Mouse (Mus musculus): ENCODE results near the gene Crmp1.
A peak's percentile ranks its signal among the peaks of the same experiment; 100 is the strongest.

The Crmp1 gene

DNA sequence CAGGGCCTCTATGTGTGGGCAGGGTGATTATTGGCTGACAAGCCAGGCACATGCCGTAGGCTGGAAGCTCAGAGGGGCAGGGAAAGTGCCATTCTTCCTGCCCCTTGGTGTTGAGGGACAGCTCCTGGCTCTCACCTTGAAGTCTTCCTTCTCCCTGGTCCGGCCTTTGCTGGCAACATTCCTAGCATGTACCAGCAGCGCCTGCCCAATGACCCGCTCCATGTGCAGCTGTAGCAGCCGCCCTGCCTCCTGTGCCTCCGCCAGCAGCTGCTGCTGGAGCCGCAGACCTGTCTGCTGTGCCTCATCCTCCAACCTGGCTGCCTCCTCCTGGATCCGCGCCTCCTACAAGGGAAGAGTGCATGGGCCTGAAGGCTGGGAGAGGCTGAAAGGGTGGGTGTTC, 68.3 kb downstream of the Crmp1 start:
- no peak for DNase-seq

DNA sequence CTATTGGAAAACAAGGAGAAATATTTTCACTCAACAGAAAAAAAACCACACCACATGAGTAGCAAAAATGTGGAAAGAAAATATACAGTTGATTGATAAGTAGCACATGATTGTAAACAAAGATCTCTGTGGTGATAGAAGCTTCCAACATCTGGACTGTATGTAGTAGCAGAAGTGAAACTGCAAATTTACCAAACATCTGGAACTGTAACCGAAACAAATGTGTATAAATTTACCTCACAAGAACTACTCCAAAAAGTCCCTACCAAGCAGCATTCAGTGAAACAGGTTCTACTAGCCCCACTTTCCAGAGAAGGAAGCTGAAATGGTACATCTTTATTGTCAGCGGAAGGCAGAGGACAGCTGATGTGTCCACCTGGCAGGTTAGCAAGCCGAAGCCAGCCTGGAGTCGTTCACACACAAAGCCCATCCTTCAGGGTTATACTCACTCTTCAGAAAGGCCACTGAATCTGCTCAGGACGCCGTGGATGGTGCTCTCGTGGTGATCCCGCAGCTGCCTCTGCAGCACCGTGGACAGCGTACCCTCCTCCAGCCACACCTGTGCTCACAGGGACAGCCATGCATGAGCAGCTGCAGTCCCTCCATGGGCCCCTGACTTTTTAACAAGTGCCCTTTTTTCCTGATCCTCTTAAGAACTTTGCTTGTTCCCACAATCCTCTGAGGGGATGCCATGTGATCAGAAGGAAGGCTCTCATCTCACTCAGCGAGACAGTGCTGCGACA, 71.4 kb downstream of the Crmp1 start:
- no peak for DNase-seq

DNA sequence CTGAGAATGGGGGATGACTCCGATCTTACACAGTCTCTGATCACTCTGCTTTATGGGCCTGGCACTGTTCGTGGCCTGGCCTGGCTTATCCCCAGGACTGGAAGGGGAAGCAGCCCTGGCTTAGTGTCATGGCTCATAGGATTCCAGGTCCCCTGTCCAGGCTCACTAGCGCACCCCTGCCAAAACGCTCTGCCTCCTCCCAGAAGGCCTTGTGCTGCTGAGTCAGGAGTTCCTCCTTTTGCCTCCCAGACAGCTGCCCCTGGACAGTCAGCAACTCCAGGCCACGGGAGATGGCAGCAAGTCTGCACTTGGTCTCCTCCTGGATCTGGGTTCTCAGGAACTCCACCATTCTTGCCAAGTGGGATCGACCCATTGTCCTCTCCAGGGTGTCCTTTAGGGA, 77.0 kb downstream of the Crmp1 start:
- DNase-seq, result no peak

DNA sequence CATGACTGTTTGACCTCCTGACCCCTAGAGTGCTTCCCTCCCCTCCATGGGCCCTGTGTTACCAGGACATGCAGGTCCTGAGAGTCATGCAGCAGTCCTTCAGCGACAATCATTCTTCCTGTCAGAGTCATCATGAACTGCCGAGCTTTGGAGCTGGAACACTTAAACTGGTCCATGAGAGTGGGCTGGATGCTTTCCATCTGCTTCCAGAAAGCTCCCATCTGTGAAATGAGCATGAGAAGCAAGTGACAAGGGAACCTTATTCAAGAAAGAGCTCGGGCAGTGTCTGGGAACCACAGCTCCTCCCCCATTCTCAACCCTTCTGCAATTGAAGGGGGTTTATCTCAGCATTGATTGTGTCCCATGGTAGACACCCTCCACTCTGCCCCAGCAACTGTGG, 78.4 kb downstream of the Crmp1 start:
- no peak for DNase-seq

DNA sequence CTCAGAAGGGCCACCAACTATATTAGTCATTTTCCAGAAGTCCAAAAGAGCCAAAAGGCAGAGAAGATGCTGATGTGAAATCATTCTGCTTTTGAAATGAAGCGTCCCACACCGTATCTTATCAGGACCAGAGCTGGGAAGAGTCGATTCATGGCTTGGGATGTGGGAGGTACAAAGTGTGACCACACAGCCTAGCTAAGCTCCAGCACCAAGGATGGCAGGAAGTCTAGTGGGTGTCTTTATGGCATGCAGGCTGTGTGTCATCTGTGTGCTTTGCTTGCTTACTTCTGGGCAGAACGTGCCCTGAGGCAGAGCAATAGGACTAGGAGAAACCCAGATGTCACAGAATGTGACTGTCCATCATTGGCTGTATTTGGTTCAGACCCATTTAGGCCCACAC, 79.0 kb downstream of the Crmp1 start:
- no peak for DNase-seq

DNA sequence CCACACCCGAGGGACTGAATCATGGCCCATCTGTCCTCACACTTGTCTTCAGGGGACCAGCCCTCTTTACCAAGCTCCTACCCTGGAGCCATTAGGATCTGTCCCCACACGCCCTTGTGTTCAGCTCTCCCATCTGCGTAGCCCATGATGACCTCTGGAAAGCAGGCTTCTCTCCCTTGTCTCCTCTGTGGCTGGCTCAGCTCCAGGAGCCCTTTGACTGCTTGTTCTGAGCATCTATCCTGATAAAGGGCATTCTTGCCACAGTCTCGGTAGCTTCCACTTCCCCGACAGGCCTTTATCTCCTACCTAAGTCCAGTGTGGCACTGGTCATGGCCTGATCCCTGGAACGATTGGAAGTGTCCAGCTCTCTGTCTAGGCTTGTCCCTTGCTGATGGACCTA, 84.9 kb downstream of the Crmp1 start:
- DNase-seq, result no peak

DNA sequence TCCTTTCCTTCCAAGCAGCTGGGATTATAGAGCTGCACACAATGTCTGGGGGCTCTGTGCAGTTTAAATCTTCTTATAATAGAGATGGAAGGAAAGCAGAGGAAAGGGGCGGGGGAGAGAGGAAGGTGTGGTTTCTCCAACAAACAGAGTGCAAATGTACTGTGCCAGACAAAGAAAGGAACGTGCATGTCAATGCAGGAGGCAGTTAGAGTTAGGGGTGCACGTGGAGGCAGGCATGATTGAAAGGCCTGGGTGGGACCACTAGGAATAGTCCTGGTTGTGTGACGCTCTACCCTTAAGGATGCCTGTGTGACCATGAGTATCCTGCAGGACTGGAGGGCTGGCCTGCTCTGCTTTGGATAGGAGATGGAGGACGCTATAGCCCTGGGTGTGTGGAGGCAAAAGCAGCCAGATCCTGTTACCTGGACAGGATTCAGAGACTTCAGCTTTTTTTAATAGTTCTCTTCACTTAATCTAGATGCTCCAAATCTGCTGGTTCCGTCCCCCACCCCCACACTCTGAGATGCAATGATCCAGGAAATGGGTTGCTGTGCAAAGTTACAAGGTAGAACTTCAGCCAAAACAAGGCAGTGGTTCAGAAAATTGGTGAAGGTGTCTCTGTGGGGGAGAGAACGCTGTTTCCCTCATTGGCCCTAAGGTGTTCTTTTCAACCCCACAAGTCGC, 88.9 kb downstream of the Crmp1 start:
- no peak for DNase-seq

DNA sequence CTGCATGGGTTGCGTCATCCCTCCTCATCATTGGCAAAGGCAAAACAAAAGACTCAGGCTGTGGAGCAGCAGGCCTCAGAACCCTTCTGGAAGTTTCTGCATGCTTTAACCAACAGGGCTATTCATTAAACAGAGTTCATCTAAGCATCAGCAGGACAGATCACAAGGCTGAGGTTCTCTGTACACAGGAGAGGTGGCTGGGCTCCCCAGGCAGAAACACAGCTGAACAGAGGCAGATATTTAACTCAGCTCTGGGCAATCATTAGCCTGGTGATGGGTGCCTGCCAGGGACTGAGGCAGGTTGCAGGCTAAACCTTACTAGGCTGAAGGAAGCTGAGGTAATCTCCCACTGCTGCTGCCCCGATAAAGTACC, 89.4 kb downstream of the Crmp1 start:
- DNase-seq, result no peak

DNA sequence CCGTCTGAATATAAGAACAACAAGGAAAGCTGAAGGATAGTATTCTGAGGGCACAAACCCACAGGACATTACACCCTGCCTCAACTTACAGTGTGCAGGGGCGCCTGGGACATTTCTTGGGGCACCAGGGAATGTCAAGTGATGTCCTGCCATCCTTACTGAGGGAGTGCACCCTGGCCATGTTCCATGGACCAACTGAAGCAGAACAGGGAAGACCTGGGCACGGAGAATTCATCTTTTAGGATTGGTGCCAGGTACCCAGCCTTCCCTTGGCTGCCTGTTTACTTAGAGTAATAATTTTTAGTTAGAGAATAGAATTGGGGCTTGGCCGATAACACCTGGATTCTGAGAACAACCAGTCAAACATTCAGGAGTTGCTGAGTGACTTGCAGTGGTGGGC, 90.3 kb downstream of the Crmp1 start:
- DNase-seq, result no peak

DNA sequence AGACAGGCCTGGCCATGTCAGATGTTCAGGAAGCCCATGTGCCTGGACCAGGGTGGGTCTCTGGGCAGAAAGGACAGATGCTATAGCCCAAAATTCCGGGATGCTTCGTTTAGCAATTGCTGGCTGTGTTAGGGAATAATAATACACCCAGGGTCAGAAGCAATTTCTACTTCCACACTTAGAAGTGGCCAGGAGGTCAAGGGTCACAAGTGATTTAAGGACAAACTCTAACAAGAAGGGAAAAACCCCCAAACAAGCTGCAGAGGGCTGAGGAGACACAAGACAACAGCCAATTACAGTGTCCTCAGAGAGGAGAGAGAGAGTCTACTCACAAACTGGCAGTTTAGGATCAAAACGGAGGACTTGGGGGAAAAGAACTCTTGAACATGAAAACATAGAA, 93.3 kb downstream of the Crmp1 start:
- no peak for DNase-seq

DNA sequence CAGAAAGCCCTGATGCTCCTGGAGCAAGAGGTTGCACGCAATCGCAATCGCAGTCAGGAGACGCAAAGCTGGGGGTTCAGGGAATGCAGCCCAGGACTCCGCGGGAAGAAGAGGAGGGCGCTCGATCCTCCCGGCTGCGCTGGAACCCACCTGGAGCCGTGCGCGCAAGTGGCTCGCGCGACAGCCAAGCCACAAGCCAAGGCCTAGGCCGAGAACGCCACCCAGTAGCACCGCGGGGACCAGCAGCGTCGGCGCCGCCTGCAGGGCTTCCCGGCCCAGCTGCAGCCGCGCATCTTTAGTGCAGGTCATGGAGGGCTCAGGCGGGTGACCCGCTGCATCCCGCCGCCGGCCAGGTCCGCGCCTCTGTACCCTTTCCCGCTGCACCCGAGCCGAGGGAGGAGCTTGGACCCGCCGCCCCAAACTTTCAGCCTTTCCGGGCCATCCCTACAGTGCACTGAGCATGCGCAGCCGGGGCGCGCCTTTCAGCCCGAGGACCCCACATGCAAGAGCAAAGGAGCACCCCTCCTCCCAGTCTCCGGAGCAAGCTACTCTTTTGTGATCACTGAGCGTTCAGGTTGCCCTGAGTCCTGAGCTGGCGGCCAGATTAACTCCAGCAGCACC, 94.9 kb downstream of the Crmp1 start, which contains the start of gene Evc:
Gene Evc, minus strand, starts transcription at position 410 of the 621 bp plus-strand sequence.
- peak; percentile 63 to 74 for DNase-seq

DNA sequence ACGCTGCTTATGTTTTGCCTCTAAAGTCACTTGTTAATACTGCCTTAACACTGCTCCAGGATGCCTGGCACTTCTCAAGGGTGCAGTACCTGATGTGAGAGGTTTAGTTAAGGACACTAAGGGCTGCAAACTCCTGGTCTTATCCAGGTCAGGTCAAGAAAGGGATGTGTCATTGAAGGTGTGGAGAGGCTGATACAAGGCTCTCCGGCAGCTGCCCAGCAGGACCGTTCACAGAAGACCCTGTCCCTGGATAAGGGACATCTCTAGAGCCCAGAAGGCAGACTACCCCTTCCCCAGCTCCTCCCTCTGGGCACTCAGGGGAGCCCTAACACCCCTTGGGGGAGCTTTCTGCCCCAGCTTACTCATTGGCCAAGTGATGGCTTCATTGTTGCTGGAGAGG, 96.0 kb downstream of the Crmp1 start:
- no peak for DNase-seq

DNA sequence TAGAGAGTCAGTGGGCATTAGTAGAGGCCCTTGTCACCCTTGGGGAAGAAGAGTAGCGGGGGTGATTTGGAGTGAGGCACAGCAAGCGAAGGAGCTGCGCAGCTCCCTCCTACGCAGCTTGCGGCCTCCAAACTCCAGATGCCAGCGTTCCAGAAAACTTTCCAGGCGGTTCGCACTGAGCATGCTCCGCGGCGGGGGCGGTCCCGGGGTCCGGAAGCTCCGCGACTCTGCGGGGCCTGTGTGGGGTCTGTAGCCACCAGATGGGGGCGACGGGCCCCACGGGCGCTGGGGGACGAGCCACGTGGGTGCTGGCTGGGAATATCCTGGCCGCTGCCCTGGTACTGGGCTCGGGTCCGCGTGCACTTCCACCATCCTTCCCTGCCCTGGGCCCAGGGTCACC, 96.5 kb downstream of the Crmp1 start, which contains the start of gene Evc2:
Gene Evc2, plus strand, starts transcription at position 212 of the 400 bp plus-strand sequence.
- DNase-seq, result peak; percentile 76 to 86
